Mouse (Mus musculus) ES-E14 (cell line): ENCODE measurements around the gene Canx. TPM values are rescaled to one million over a fixed set of nuclear protein-coding genes. Genes with fewer than 3 reads are reported as not detected.

Experiments
- DNase-seq: peaks from one replicate; pipeline ENCODE4 v3.0.0-alpha.2; 2013; ENCODE audit warnings: low read depth, low spot score
- H3K27ac ChIP-seq: 2 replicates; pipeline ENCODE4 v1.5.1; 2012; ENCODE audit warnings: low read depth, mild to moderate bottlenecking, low read length, moderate library complexity, mixed read lengths; ENCODE audit not compliant: poor library complexity, insufficient read depth, severe bottlenecking
- H3K36me3 ChIP-seq: 2 replicates; pipeline ENCODE4 v1.6.1; 2012; ENCODE audit warnings: mild to moderate bottlenecking, low read length, moderate library complexity, mixed read lengths; ENCODE audit not compliant: control insufficient read depth, poor library complexity, insufficient read depth, severe bottlenecking
- H3K4me1 ChIP-seq, 2 experiments: fragments of 150-350 bp in 1 of 2; sonication (generic) in 1 of 2; 2 replicates each; pipeline ENCODE4 v1.6.1; 2012; ENCODE audit warnings: low read length in 2 of 2, mild to moderate bottlenecking in 1 of 2, mixed read lengths in 1 of 2; ENCODE audit not compliant: control insufficient read depth in 2 of 2, insufficient read depth in 2 of 2, poor library complexity in 1 of 2
- H3K4me3 ChIP-seq, 2 experiments: fragments of 150-350 bp in 1 of 2; sonication (generic) in 1 of 2; 2 replicates each; pipeline ENCODE4 v1.5.1; 2012; ENCODE audit warnings: low read length in 2 of 2, low read depth in 1 of 2, mild to moderate bottlenecking in 1 of 2, mixed read lengths in 1 of 2; ENCODE audit not compliant: insufficient read depth in 1 of 2, poor library complexity in 1 of 2, severe bottlenecking in 1 of 2
- H3K9ac ChIP-seq: 2 replicates; pipeline ENCODE4 v1.6.1; 2012; ENCODE audit warnings: low read depth, mild to moderate bottlenecking, low read length, mixed read lengths; ENCODE audit not compliant: poor library complexity, insufficient read depth, severe bottlenecking
- H3K9me3 ChIP-seq: fragments of 150-350 bp; sonication (generic); 2 replicates; pipeline ENCODE4 v1.6.1; 2012; ENCODE audit warnings: low read depth, mild to moderate bottlenecking, low read length; ENCODE audit not compliant: control insufficient read depth, insufficient read depth
- CHD2 ChIP-seq: IDR thresholded peaks from 2 replicates; pipeline ENCODE4 v1.6.1; 2014; ENCODE audit warnings: mild to moderate bottlenecking, low read depth, low read length, inconsistent platforms
- HCFC1 ChIP-seq: IDR thresholded peaks from 2 replicates; pipeline ENCODE4 v1.6.1; 2012; ENCODE audit warnings: low read length, inconsistent platforms, borderline replicate concordance; ENCODE audit not compliant: insufficient read depth
- MAFK ChIP-seq: IDR thresholded peaks from 2 replicates; pipeline ENCODE4 v1.6.1; 2014; ENCODE audit warnings: mild to moderate bottlenecking, low read depth, low read length, inconsistent platforms; ENCODE audit not compliant: insufficient read depth
- ZC3H11A ChIP-seq: IDR thresholded peaks from 2 replicates; pipeline ENCODE4 v1.6.1; 2012; ENCODE audit warnings: low read depth, mild to moderate bottlenecking, inconsistent platforms, low read length, borderline replicate concordance
- ZNF384 ChIP-seq: IDR thresholded peaks from 2 replicates; pipeline ENCODE4 v1.6.1; 2012; ENCODE audit warnings: low read depth, low read length, inconsistent platforms
- in situ Hi-C, 2 experiments: fragments of 600-800 bp; cut with MboI; formaldehyde crosslinking; loops; one replicate each; pipeline ENCODE4 v1.15.1; 2025; ENCODE audit warnings: low sequenced_read_pairs in 2 of 2, inconsistent platforms in 1 of 2; ENCODE audit not compliant: unreplicated experiment in 2 of 2
- total RNA-seq: library from RNA; depleted of rRNA; stranded (reverse); fragments of 300-350 nt; gene quantifications from 2 replicates; pipeline ENCODE4 v1.2.3, GENCODE M21; 2012

Canx gene
- total RNA-seq, 1 experiment: 970 TPM

DNA sequence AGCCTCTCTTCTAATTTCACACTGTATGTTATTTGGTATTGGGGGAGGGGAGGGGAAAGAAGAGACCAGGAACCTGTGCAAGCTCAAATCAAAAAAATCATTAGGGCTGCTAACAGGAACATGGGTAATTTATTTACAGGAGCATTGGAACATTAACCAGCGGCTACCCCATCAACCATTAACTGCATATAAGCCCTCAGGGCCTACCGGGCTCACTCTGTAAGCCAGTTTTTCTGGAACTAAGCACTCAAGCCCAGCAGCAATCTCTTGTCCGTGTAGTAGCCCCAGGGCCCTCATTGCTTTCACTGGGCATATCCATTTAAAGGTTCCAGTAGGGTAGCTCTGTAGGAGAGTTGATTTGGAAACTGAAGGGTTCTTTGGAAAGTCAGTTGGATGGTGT is 29.4 kb upstream of the Canx start:
- Histone ChIP-seq H3K9me3 (no peaks in the 10 kb centered on the region), H3K36me3 (no peaks in the 10 kb centered on the region; the same call in 1 of the 2 replicates), H3K27ac (no peak overlapping the region), H3K4me3 (no peak overlapping the region), H3K4me1 (no peaks in the 10 kb centered on the region), H3K9ac (no peak overlapping the region)
- in situ Hi-C loops: no loop called here
- DNase-seq: no peak
- TF ChIP-seq ZNF384: no peak
- no peak for TF ChIP-seq ZC3H11A
- no peak for TF ChIP-seq MAFK
- no peak for TF ChIP-seq CHD2
- TF ChIP-seq HCFC1: no peak

DNA sequence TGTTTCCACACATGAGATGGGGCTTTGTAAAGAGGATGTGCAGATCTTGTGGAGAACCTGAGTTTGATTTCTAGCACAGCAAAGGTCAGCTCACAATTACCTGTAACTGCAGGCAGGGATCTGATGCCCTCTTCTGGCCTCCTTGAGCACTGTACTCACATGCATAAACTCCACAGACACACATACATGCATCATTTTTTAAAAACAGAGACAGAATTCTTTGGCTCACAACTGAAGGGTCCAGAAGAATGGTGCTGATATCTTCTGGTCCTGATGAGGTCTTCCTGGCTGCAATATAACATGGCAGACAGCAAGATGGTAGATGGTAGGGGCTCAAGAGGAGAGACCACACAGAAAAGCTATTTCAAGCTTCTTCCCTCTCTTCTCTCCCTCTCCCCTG is 28.7 kb upstream of the Canx start, which contains the start of gene Cby3:
Cby3 (plus strand) TSS at position 301 of the 400 bp plus-strand sequence.
- no peaks in the 10 kb centered on the region for H3K4me1 ChIP-seq

DNA sequence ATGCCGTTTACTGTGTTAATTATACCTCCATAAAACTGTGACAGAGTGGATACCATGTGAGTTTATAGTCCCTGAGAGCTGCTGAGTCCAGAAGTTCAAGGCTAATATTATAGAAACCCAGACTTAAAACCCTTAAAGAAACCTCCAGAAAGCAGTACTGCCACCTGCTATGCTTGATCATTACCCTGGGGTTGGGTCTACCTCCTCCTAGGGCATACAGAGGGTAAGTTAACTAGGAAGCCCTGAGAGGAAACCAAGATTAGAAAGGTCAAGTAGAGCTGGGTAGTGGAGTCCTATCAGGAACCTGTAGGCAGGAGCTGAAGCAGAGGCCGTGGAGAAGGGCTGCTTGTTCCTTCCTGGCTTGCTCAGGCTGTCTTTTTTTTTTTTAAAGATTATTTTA is 26.7 kb upstream of the Canx start:
- Histone ChIP-seq H3K9me3 (no peaks in the 10 kb centered on the region), H3K4me1 (no peaks in the 10 kb centered on the region), H3K9ac (no peak overlapping the region), H3K27ac (no peak overlapping the region), H3K36me3 (no peaks in the 10 kb centered on the region), H3K4me3 (no peak overlapping the region)
- in situ Hi-C loops: no loop called here
- TF ChIP-seq MAFK: no peak
- TF ChIP-seq HCFC1: no peak
- no peak for TF ChIP-seq ZC3H11A
- no peak for TF ChIP-seq ZNF384
- TF ChIP-seq CHD2: no peak
- no peak for DNase-seq

More for the DNA sequence above, 28.7 kb upstream of the Canx start, which contains the start of gene Cby3:
- TF ChIP-seq CHD2: no peak
- 0 out of 2 replicates have a peak, but pooled peaks have one; percentile 6 for TF ChIP-seq ZC3H11A
- no peak for TF ChIP-seq HCFC1
- DNase-seq: no peak
- Histone ChIP-seq H3K27ac (no peak within 1 kb of the TSS), H3K9ac (no peak within 1 kb of the TSS), H3K9me3 (no peaks in the 10 kb centered on the region), H3K36me3 (no peaks in the 10 kb centered on the region; the same call in 1 of the 2 replicates), H3K4me3 (no peak within 1 kb of the TSS)
- in situ Hi-C loops: no loop called here

DNA sequence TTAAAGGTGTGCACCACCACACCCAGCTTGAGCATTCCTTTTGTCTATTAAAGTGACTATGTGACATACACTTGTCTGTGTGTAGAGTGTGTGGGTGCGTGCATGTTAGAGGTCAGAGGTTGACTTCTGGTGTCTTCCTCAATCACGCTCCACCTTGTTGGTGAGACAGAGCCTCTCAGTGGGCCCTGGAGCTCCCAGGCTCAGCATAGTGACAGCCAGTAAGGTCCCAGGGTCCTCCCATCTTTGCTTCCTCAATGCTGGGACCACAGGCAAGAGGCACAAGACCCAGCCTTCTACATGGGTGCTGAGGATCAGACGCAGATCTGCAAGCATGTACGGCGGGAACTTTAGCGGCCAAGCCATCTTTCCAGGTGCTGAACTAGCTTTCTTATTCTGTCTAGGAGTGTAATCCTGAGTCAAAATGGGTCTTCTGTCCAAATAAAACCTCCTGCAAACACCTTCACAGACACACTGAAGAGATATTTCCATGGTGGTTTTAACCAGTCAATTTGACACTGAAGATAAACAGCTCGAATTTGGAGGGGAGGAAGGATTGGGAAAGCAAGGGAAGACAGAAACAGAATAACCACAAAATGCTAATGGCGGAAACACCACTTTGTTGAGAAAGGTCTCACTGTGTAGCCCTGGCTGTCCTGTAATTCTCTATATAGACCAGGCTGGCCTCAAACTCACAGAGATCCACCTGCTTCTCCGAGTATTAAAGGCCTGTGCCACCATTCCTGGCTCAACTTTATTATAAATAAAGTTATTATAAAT is 21.0 kb upstream of the Canx start:
- H3K4me3 ChIP-seq: no peak overlapping the region
- no peak overlapping the region for H3K9ac ChIP-seq
- no peak for TF ChIP-seq MAFK
- TF ChIP-seq ZC3H11A: no peak
- TF ChIP-seq CHD2: no peak
- no peak for TF ChIP-seq HCFC1
- no peak for TF ChIP-seq ZNF384
- H3K36me3 ChIP-seq: no peaks in the 10 kb centered on the region
- H3K9me3 ChIP-seq: no peaks in the 10 kb centered on the region
- DNase-seq: no peak
- no peak overlapping the region for H3K27ac ChIP-seq
- in situ Hi-C loops: no loop called here
- H3K4me1 ChIP-seq: no peaks in the 10 kb centered on the region
